Mouse (Mus musculus) heart, postnatal 4 days (tissue): ENCODE measurements around the gene Megf8. TPM values are rescaled to one million over a fixed set of nuclear protein-coding genes. Genes with fewer than 3 reads are reported as not detected.
"Not testable (repeated sequence)": the region's sequence is repeated elsewhere in the genome, so short reads cannot be mapped to it uniquely, and the experiment has no call there.

ENCODE experiments used
- DNase-seq: peaks from one replicate; pipeline ENCODE4 v3.0.0; 2021
- total RNA-seq, 2 experiments: library from RNA; stranded (reverse); gene quantifications; 2 replicates each; pipeline ENCODE4 v1.2.3; 2021

Megf8 gene
- total RNA-seq, 2 experiments from 2014 or later, result 26.2 to 29.3 TPM

- DNase-seq, result no peak
These were observed 67.4 kb downstream of the Megf8 start for GRCm38 (mm10) chr7:25384318-25384717.

- DNase-seq, result no peak
These were observed 67.9 kb downstream of the Megf8 start for GRCm38 (mm10) chr7:25384818-25385217.

GRCm38 (mm10) chr7:25385259-25385658, 68.3 kb downstream of the Megf8 start:
- DNase-seq, result no peak

- peak; percentile 95 for DNase-seq
These were observed 69.0 kb downstream of the Megf8 start for GRCm38 (mm10) chr7:25385850-25386555.

DNA sequence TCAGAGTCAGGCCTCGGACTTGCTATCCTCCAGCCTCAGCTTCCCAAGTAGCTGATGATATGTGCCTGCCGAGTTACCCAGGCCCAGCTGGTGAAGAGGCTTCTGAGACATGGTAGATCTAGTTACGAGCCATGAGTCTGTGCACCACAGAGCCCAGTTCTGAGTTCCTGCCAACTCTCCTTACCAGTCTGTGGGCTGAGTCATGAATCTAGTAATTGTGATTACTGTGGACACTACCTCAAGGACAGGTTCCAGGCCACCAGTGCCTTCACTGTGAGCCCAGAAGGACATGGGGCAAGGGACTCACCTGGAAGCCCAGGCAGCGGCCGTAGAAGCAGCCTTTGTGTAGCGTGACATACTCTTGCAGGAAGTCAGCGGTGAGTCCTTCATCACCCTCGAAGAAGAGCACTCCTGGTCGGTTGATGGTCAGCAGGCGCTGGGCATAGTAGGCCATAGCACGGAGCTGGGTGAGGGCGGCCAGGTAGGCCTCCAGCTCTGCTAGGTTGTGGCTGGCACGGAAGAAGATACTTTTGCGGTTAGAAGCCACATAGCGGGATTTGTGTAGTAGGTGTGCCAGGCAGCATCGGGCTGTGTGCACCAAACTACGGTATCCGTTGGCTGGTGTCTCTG, 71.0 kb downstream of the Megf8 start:
- no peak for DNase-seq

DNA sequence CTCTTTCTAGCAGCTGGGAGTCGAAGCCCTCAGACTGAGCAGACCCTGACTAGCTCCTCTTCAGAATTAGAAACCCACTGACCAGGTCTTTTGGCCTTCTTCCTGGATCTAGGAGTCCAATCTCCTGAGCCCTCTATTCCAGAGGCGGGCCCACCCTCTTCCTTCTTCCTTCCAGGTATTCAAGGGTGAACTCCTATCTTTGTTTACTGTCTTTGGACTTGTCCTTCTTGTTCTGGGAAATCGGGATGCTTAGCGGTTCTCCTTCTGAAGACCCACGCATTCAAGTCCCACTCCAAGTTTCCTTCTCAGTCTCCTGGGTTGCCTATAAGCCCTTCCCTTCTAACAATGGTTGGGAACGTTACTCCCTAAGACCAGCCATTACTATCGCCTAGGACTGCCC, 72.0 kb downstream of the Megf8 start:
- no peak for DNase-seq

DNA sequence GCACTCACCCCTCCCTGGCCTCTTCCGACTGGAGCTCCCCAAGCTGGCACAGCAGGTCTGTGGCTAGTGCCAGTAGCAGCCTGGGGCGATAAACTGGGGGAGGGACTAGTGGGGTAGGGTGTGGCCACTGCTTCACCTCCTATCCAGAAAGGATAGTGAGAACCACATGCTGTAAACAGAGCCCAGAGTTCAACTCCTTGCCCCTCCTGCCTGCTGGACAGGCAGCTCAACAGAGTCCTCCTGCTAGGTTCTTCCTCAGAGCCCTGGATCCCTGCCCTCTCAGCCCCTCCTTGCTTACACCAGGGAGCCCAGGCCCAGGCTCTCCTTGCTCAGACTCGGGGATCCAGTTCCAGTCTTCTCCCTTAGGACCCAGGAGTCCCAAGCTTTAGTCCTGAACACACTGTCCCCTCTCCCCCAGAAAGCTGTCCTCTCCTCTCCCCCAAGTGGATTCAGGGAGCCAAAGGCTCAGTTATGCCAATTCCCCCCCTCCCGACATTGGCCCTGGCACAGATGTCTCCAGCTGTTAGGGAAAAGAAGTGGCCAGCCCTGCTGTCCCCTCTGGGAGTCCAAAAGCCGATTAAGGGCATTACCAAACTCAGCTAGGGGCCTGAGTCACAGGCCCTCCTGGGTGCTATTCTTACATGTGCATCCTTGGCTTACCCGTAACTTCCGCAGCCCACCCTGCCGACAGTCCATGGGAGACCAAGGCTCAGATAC, 73.2 kb downstream of the Megf8 start:
- peak; percentile 73 for DNase-seq

- DNase-seq, result no peak
These were observed 74.0 kb downstream of the Megf8 start for GRCm38 (mm10) chr7:25390986-25391385.

GRCm38 (mm10) chr7:25391856-25392453, 75.0 kb downstream of the Megf8 start:
- DNase-seq, result no peak

DNA sequence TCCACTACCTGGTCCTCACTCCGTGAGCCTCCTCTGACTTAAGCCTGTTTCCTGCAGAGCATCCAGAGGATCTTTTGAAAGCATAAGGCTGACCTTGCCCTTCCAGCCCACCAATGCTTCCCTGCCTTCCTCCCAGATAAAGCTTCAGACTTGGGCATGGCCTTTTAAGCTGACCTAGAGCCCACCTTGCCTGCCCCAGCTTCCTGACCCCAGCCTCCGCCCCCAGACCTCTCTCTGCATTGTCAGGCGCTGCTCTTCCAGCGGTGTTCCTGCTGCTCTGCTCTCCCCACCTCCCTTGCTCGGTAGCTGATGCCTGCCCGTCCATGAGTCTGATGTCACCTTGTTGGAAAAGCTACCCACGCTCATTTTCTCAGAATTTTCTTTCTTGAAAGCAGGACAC, 75.9 kb downstream of the Megf8 start:
- DNase-seq, result no peak

- no peak for DNase-seq
These were observed 76.7 kb downstream of the Megf8 start for GRCm38 (mm10) chr7:25393451-25394210.

DNA sequence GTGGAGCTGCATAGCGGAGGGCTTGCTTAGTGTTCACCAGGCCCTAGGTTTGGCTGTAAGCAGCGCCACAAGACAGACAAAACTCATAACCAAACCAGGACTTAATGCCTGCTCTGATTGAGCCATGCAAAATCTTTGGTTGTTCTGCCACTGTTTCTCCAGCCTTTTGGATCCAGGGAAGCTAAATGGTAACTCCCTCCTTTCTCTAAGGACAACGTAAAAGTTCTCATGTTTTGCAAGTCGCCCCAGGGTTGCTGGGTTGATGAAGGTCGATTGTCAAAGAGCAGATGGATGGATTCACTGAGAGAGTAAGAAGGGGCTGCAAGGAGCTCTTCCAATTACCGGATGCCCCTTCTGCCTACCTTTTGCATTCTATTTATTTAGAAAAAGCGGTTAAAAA, 77.8 kb downstream of the Megf8 start:
- no peak for DNase-seq

GRCm38 (mm10) chr7:25395186-25395557, 78.2 kb downstream of the Megf8 start:
- DNase-seq, result no peak

GRCm38 (mm10) chr7:25395558-25396521, 78.9 kb downstream of the Megf8 start:
- DNase-seq, result peak; percentile 98

DNA sequence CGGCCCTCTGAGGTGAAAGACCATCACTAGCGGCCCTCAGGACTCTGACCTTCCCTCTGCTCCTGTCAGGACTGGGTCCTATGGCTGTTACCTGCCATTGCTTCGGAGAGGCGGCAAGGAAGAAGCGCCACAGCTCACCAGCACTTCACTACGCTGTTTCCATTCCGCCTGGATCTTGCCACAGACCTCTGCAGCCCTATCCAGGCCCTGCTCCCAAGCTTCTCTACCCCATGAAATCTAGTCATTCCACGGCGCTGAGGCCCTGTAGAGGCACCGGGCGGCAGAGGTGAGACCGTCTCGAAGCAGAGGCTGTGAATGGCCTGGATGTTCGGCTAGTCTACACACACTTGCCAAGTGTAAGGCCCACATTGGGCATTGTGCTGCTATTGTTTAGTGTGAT, 79.7 kb downstream of the Megf8 start:
- no peak for DNase-seq

- no peak for DNase-seq
These were observed 81.6 kb downstream of the Megf8 start, which contains the start of gene Lipe for GRCm38 (mm10) chr7:25398610-25399009. Lipe (minus strand) TSS chr7:25398710.

GRCm38 (mm10) chr7:25399028-25399427, 82.1 kb downstream of the Megf8 start:
- not testable (repeated sequence) for DNase-seq

DNA sequence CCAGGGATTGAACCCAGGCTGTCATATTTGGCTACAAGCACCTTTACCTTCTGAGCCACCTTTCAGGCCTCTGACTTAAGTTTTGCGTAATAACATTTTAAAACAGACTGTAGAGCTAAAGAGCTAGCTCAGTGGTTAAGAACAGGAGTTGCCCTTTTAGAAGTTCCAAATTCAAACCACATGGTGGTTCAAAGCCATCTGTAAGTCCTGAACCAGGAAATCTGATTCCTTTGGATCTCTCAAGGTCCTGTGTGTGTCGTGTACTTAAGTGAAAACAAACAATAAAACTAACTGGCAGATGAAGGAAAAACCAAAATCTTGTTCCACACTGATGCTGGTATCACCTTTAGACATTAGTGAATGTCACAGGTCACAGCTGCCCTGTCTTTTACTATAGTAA, 84.6 kb downstream of the Megf8 start:
- DNase-seq, result no peak

- no peak for DNase-seq
These were observed 85.0 kb downstream of the Megf8 start for GRCm38 (mm10) chr7:25401986-25402385.

- peak; percentile 77 for DNase-seq
These were observed 85.7 kb downstream of the Megf8 start for GRCm38 (mm10) chr7:25402671-25403101.

GRCm38 (mm10) chr7:25406468-25406867, 89.5 kb downstream of the Megf8 start:
- DNase-seq, result no peak
